In genomic region chr15:78204053-78204847, GRCm38 (mm10) we compare ENCODE assay signal across 9 mouse cellular contexts. TPM values are rescaled to one million over a fixed set of nuclear protein-coding genes. Genes with fewer than 3 reads are reported as not detected.
DNase-seq lines count a peak whose midpoint lies in the region; ATAC-seq and TF ChIP-seq lines count a peak whose summit lies in the region.
"Had no signal": no experiment of that assay in that cellular context is flagged by ENCODE, and none has a peak within 500 bp of the region (broad histone marks: within the 10 kb centered on the region; RNA-seq: fewer than 3 reads in every experiment).

No protein-coding gene starts in this region.

- H3K9me3 ChIP-seq in forebrain, embryonic 10.5 days = peaks cover 6% of the 10 kb centered on the region; the same call in 1 of the 2 replicates
- H3K9me3 ChIP-seq in hindbrain, postnatal 0 days (ENCODE audit: low read length) = no peaks in the 10 kb centered on the region
- H3K9me3 ChIP-seq in limb, embryonic 14.5 days (ENCODE audit: control insufficient read depth, low read length) = no peaks in the 10 kb centered on the region

- DNase-seq in ovary, postnatal 10 days (ENCODE audit: low spot score) = peak; percentile 12
- DNase-seq in ovary, adult 18-20 months (ENCODE audit: low spot score) = no peak
- DNase-seq in brain, embryonic 14.5 days (ENCODE audit: low read depth) = peak; percentile 82
- DNase-seq in forebrain, embryonic 10.5 days (ENCODE audit: extremely low spot score, low spot score) = peak; percentile 18
- peak; percentile 87 for DNase-seq in hindbrain, postnatal 0 days (ENCODE audit: low spot score)
- peak; percentile 11 for DNase-seq in limb, embryonic 14.5 days (ENCODE audit: low spot score)

- peak overlapping the region; percentile 77 for H3K4me2 ChIP-seq in hindbrain, postnatal 0 days (ENCODE audit: low read depth, low read length)
- peak overlapping the region; percentile 56 for H3K4me2 ChIP-seq in limb, embryonic 14.5 days (replicated peaks; ENCODE audit: low read depth, low read length, severe bottlenecking)

- peak overlapping the region; percentile 46 for H3K4me3 ChIP-seq in forebrain, embryonic 10.5 days
- peak overlapping the region; percentile 40 for H3K4me3 ChIP-seq in hindbrain, postnatal 0 days (ENCODE audit: low read length)
- H3K4me3 ChIP-seq in limb, embryonic 14.5 days (replicated peaks; ENCODE audit: low read length) = peak overlapping the region; percentile 28
- H3K4me3 ChIP-seq in olfactory bulb, adult 2 months (ENCODE audit: insufficient read depth, low read depth, low read length) = peak overlapping the region; percentile 43

- H3K36me3 ChIP-seq in forebrain, embryonic 10.5 days (replicated peaks) = no peaks in the 10 kb centered on the region
- H3K36me3 ChIP-seq in hindbrain, postnatal 0 days (ENCODE audit: insufficient read depth, low read length) = no peaks in the 10 kb centered on the region
- H3K36me3 ChIP-seq in limb, embryonic 14.5 days (ENCODE audit: control insufficient read depth, insufficient read depth, low read length) = no peaks in the 10 kb centered on the region

- 1% methylated on average over 41 of the region's 41 CpGs for WGBS in forebrain, embryonic 10.5 days
- WGBS in hindbrain, postnatal 0 days = 1% methylated on average over 41 of the region's 41 CpGs
- 4% methylated on average over 39 of the region's 41 CpGs for WGBS in limb, embryonic 14.5 days
- 3% methylated on average over 41 of the region's 41 CpGs for WGBS in olfactory bulb, adult 2 months

- H3K4me1 ChIP-seq in forebrain, embryonic 10.5 days = peaks cover 12% of the 10 kb centered on the region
- 0 out of 2 replicates have a peak, but pooled peaks cover 3% of the 10 kb centered on the region for H3K4me1 ChIP-seq in hindbrain, postnatal 0 days (ENCODE audit: insufficient read depth, low read length)
- peaks cover 4% of the 10 kb centered on the region; the same call in 1 of the 2 replicates for H3K4me1 ChIP-seq in limb, embryonic 14.5 days (ENCODE audit: control insufficient read depth, insufficient read depth, low read length)
- H3K4me1 ChIP-seq in olfactory bulb, adult 2 months (ENCODE audit: control insufficient read depth, insufficient read depth, low read length) = peaks cover 15% of the 10 kb centered on the region

- TF ChIP-seq CTCF in brain, embryonic 14.5 days (IDR thresholded peaks at IDR 0.05; ENCODE audit: borderline replicate concordance, extremely low read depth, insufficient read depth, insufficient read length) = 0 out of 2 replicates have a peak, but pooled peaks have one; percentile 29
- no peak for TF ChIP-seq CTCF in hindbrain, postnatal 0 days (IDR thresholded peaks at IDR 0.05; ENCODE audit: low read depth)
- TF ChIP-seq CTCF in olfactory bulb, adult 2 months (IDR thresholded peaks at IDR 0.05; ENCODE audit: insufficient read depth, low read depth, low read length) = 0 out of 2 replicates have a peak, but pooled peaks have one; percentile 6

- no peak for TF ChIP-seq POLR2A in brain, embryonic 14.5 days (IDR thresholded peaks at IDR 0.05; ENCODE audit: borderline replicate concordance, extremely low read depth, insufficient read depth, insufficient read length, poor library complexity, severe bottlenecking)
- TF ChIP-seq POLR2A in limb, embryonic 14.5 days (IDR thresholded peaks at IDR 0.05; ENCODE audit: borderline replicate concordance, extremely low read depth, insufficient read depth, insufficient read length) = no peak
- no peak for TF ChIP-seq POLR2A in olfactory bulb, adult 2 months (IDR thresholded peaks at IDR 0.05; ENCODE audit: insufficient read depth, low read depth, low read length)

- H3K27ac ChIP-seq in forebrain, embryonic 10.5 days = no peak overlapping the region
- H3K27ac ChIP-seq in hindbrain, postnatal 0 days = no peak overlapping the region
- no peak overlapping the region for H3K27ac ChIP-seq in limb, embryonic 14.5 days (replicated peaks; ENCODE audit: low read depth, low read length)
- no peak overlapping the region for H3K27ac ChIP-seq in olfactory bulb, adult 2 months (ENCODE audit: insufficient read depth, low read depth, low read length)
- H3K27ac ChIP-seq: liver, embryonic 14.5 days had no signal

- peak overlapping the region; percentile 45 for H3K9ac ChIP-seq in hindbrain, postnatal 0 days (replicated peaks; ENCODE audit: low read length)
- 0 out of 2 replicates have a peak overlapping the region, but pooled peaks have one; percentile 7 for H3K9ac ChIP-seq in limb, embryonic 14.5 days (ENCODE audit: low read depth, low read length, severe bottlenecking)
- H3K9ac ChIP-seq: liver, embryonic 14.5 days had no signal

- ATAC-seq in hindbrain, postnatal 0 days = peak; percentile 79
- 0 out of 2 replicates have a peak, but pooled peaks have one; percentile 34 for ATAC-seq in limb, embryonic 14.5 days (ENCODE audit: low FRiP score, low read depth)
- no peak; the same call in 1 of the 2 replicates for ATAC-seq in granulocyte monocyte progenitor cell, adult 5-6 weeks (replicated peaks; ENCODE audit: poor library complexity, severe bottlenecking)

- H3K27me3 ChIP-seq in forebrain, embryonic 10.5 days (ENCODE audit: poor library complexity, severe bottlenecking) = peaks cover 58% of the 10 kb centered on the region
- peaks cover 7% of the 10 kb centered on the region; the same call in 1 of the 2 replicates for H3K27me3 ChIP-seq in hindbrain, postnatal 0 days (ENCODE audit: insufficient read depth, low read length)
- peaks cover 42% of the 10 kb centered on the region for H3K27me3 ChIP-seq in limb, embryonic 14.5 days (ENCODE audit: control insufficient read depth, insufficient read depth, low read length)

RNA-seq across cellular contexts. Expression of gene Pvalb, which starts 1.9 kb away (rescaled TPM):
- polyA plus RNA-seq in brain, embryonic 14.5 days (2012; rRNA removed) = 1.00 and 2.9 TPM in 2 replicates
- not detected in 2 replicates for polyA plus RNA-seq in forebrain, embryonic 10.5 days (2016; fragmentation: Nextera tagmentation; extraction: Ambion mirVana)
- 1.7 and 1.9 TPM in 2 replicates for total RNA-seq in hindbrain, postnatal 0 days (2014; rRNA removed)
- polyA plus RNA-seq in hindbrain, postnatal 0 days (2015; fragmentation: Nextera tagmentation; extraction: Ambion mirVana) = 7.6 and 11.3 TPM in 2 replicates
- polyA plus RNA-seq in limb, embryonic 14.5 days (2012; rRNA removed) = 0.16 TPM in 1 of 2 replicates, not detected in the other
- polyA plus RNA-seq in limb, embryonic 14.5 days (2014; fragmentation: Nextera tagmentation; extraction: Ambion mirVana) = 0.29 TPM in 1 of 2 replicates, not detected in the other
- polyA plus RNA-seq in olfactory bulb, adult 2 months (2012; ENCODE audit: insufficient read depth, insufficient read length, low replicate concordance, missing spikeins) = not detected in 2 replicates
- not detected in 2 replicates for total RNA-seq in granulocyte monocyte progenitor cell, adult 5-6 weeks (2014; fragmentation: Nextera tagmentation)
- total RNA-seq in granulocyte monocyte progenitor cell, adult 5-6 weeks (2017) = not detected in 2 replicates
- polyA plus RNA-seq: liver, embryonic 14.5 days had no signal

RNA-seq across cellular contexts. Expression of gene Ift27, which starts 30.3 kb away (rescaled TPM):
- polyA plus RNA-seq in brain, embryonic 14.5 days (2012; rRNA removed) = 56.7 and 68.1 TPM in 2 replicates
- polyA plus RNA-seq in forebrain, embryonic 10.5 days (2016; fragmentation: Nextera tagmentation; extraction: Ambion mirVana) = 158 and 162 TPM in 2 replicates
- total RNA-seq in hindbrain, postnatal 0 days (2014; rRNA removed) = 38.5 and 38.8 TPM in 2 replicates
- polyA plus RNA-seq in hindbrain, postnatal 0 days (2015; fragmentation: Nextera tagmentation; extraction: Ambion mirVana) = 122 and 123 TPM in 2 replicates
- 44.4 and 45.3 TPM in 2 replicates for polyA plus RNA-seq in limb, embryonic 14.5 days (2012; rRNA removed)
- 98.1 and 102 TPM in 2 replicates for polyA plus RNA-seq in limb, embryonic 14.5 days (2014; fragmentation: Nextera tagmentation; extraction: Ambion mirVana)
- polyA plus RNA-seq in olfactory bulb, adult 2 months (2012; ENCODE audit: insufficient read depth, insufficient read length, low replicate concordance, missing spikeins) = not detected in 2 replicates
- total RNA-seq in granulocyte monocyte progenitor cell, adult 5-6 weeks (2014; fragmentation: Nextera tagmentation) = 53.3 and 75.4 TPM in 2 replicates
- 10.8 and 16.3 TPM in 2 replicates for total RNA-seq in granulocyte monocyte progenitor cell, adult 5-6 weeks (2017)

RNA-seq across cellular contexts. Expression of gene Ncf4, which starts 40.4 kb away (rescaled TPM):
- 0.66 and 1.1 TPM in 2 replicates for polyA plus RNA-seq in brain, embryonic 14.5 days (2012; rRNA removed)
- 4.1 and 6.0 TPM in 2 replicates for polyA plus RNA-seq in forebrain, embryonic 10.5 days (2016; fragmentation: Nextera tagmentation; extraction: Ambion mirVana)
- total RNA-seq in hindbrain, postnatal 0 days (2014; rRNA removed) = 0.86 and 3.0 TPM in 2 replicates
- polyA plus RNA-seq in hindbrain, postnatal 0 days (2015; fragmentation: Nextera tagmentation; extraction: Ambion mirVana) = 1.1 and 1.6 TPM in 2 replicates
- polyA plus RNA-seq in limb, embryonic 14.5 days (2012; rRNA removed) = 4.0 and 4.1 TPM in 2 replicates
- polyA plus RNA-seq in limb, embryonic 14.5 days (2014; fragmentation: Nextera tagmentation; extraction: Ambion mirVana) = 5.4 and 5.6 TPM in 2 replicates
- polyA plus RNA-seq in olfactory bulb, adult 2 months (2012; ENCODE audit: insufficient read depth, insufficient read length, low replicate concordance, missing spikeins) = not detected in 2 replicates
- total RNA-seq in granulocyte monocyte progenitor cell, adult 5-6 weeks (2014; fragmentation: Nextera tagmentation) = 122 and 173 TPM in 2 replicates
- total RNA-seq in granulocyte monocyte progenitor cell, adult 5-6 weeks (2017) = 73.5 and 77.6 TPM in 2 replicates

Comparison
In these comparisons a context has a peak if more than half of its experiments do, and no peak if none do; other contexts are left out.
1. RNA of gene Ift27, which starts 30.3 kb away (polyA plus RNA-seq): 158 to 162 TPM in forebrain, embryonic 10.5 days, 122 to 123 TPM in hindbrain, postnatal 0 days, 44.4 to 102 TPM in limb, embryonic 14.5 days and 56.7 to 68.1 TPM in brain, embryonic 14.5 days; not detected in olfactory bulb, adult 2 months; every median in the first group is over 10 times any median in the second.
2. Peak in every context shown above with its lines, with median percentiles within 50 percentile points of each other: H3K4me3 ChIP-seq.